Mouse (Mus musculus): ENCODE results near the gene Nuak1. TPM values are rescaled to one million over a fixed set of nuclear protein-coding genes. Genes with fewer than 3 reads are reported as not detected.

Nuak1 gene
- polyA plus RNA-seq, 1 experiment from 2014 or later, result 12.6 TPM

GRCm38 (mm10) chr10:84408965-84409660, 31.3 kb downstream of the Nuak1 start:
- no peaks in the 10 kb centered on the region for H3K27me3 ChIP-seq (replicated peaks; ENCODE audit: control insufficient read depth, insufficient read depth, low read length)
- H3K4me2 ChIP-seq (ENCODE audit: low read length), result no peak overlapping the region
- H3K9ac ChIP-seq (ENCODE audit: low read length), result no peak overlapping the region
- no peak overlapping the region for H3K27ac ChIP-seq (ENCODE audit: low read depth, low read length)
- peaks cover 27% of the 10 kb centered on the region for H3K4me1 ChIP-seq (ENCODE audit: control insufficient read depth, insufficient read depth, low read length)
- no peak overlapping the region for H3K4me3 ChIP-seq (ENCODE audit: low read depth, low read length)
- ATAC-seq, result no peak
- H3K9me3 ChIP-seq (replicated peaks; ENCODE audit: control insufficient read depth, low read length), result no peaks in the 10 kb centered on the region
- H3K36me3 ChIP-seq (ENCODE audit: control insufficient read depth, insufficient read depth, low read length), result peaks cover 5% of the 10 kb centered on the region; the same call in 1 of the 2 replicates
- 83% methylated on average over 13 of the region's 13 CpGs for WGBS
- no peak for DNase-seq (ENCODE audit: low spot score)

DNA sequence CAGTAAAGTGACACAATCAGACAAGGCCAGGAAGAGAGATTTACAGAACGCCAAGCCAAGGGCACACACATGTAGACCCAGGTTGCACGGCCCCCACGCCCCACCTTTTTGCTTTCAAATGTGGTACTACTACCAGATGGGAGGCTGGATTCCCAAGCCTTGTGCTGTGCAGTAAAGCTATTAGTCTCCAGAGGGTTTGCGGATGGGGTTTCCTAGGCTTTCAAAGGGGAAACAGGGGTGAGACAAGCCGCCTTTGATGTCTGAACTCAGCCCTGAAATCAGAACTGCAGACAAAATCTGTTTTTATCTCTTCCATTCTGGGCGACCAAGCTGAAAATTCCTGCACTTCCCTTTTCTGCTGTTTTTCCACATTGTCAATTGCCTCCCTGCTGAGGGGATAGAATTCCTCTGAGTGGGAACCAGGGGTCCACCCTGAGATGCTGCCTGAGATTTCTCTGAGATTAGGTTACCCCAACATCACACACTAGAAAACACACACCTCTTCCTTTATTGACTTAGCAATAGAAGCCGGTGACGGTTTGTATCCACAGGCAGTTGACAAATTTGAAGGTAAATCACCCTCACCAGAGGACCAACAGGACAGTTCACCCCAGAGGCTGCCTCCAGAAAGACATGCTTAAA, 35.1 kb downstream of the Nuak1 start:
- Histone ChIP-seq H3K27me3 (replicated peaks; ENCODE audit: control insufficient read depth, insufficient read depth, low read length) (no peaks in the 10 kb centered on the region), H3K9ac (ENCODE audit: low read length) (no peak overlapping the region), H3K9me3 (replicated peaks; ENCODE audit: control insufficient read depth, low read length) (no peaks in the 10 kb centered on the region), H3K27ac (ENCODE audit: low read depth, low read length) (no peak overlapping the region), H3K4me1 (ENCODE audit: control insufficient read depth, insufficient read depth, low read length) (peaks cover 19% of the 10 kb centered on the region), H3K4me3 (ENCODE audit: low read depth, low read length) (no peak overlapping the region), H3K36me3 (ENCODE audit: control insufficient read depth, insufficient read depth, low read length) (peaks cover 5% of the 10 kb centered on the region; the same call in 1 of the 2 replicates), H3K4me2 (ENCODE audit: low read length) (no peak overlapping the region)
- 49% methylated on average over 8 of the region's 8 CpGs for WGBS
- ATAC-seq, result no peak
- DNase-seq (ENCODE audit: low spot score), result no peak

DNA sequence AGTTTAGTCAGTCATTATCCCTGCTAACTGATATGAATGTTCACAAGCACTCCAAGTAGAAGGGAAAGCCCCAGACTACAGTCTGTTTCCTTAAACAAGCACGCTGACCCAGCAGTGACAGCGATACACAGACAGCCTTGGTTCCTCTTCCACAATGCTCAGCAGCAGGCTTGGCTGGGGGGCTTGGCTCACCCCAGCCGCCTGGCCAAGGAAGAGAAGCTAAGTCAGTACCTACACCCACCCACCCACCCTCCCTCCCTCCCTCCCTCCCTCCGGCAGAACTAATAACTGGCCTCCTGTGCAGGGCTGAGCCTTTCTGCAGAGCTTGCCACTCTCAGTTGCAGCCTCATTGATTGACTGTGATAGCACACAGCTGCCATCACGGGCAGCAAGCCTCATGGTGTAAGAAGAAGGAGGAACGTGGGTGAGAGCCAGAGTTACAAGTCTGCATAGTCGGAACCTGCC, 38.5 kb downstream of the Nuak1 start:
- Histone ChIP-seq H3K4me1 (ENCODE audit: control insufficient read depth, insufficient read depth, low read length) (peaks cover 18% of the 10 kb centered on the region), H3K36me3 (ENCODE audit: control insufficient read depth, insufficient read depth, low read length) (no peaks in the 10 kb centered on the region), H3K9me3 (replicated peaks; ENCODE audit: control insufficient read depth, low read length) (no peaks in the 10 kb centered on the region), H3K4me2 (ENCODE audit: low read length) (no peak overlapping the region), H3K27me3 (replicated peaks; ENCODE audit: control insufficient read depth, insufficient read depth, low read length) (no peaks in the 10 kb centered on the region), H3K4me3 (ENCODE audit: low read depth, low read length) (no peak overlapping the region), H3K27ac (ENCODE audit: low read depth, low read length) (peak overlapping the region; percentile 54; the same call in 1 of the 2 replicates), H3K9ac (ENCODE audit: low read length) (no peak overlapping the region)
- 23% methylated on average over 6 of the region's 7 CpGs for WGBS
- peak; percentile 71 for DNase-seq (ENCODE audit: low spot score)
- ATAC-seq, result peak; percentile 77

- Histone ChIP-seq H3K27me3 (replicated peaks; ENCODE audit: control insufficient read depth, insufficient read depth, low read length) (no peaks in the 10 kb centered on the region), H3K27ac (ENCODE audit: low read depth, low read length) (peak overlapping the region; percentile 54), H3K9me3 (replicated peaks; ENCODE audit: control insufficient read depth, low read length) (no peaks in the 10 kb centered on the region), H3K4me3 (ENCODE audit: low read depth, low read length) (no peak overlapping the region), H3K36me3 (ENCODE audit: control insufficient read depth, insufficient read depth, low read length) (no peaks in the 10 kb centered on the region), H3K4me1 (ENCODE audit: control insufficient read depth, insufficient read depth, low read length) (peaks cover 25% of the 10 kb centered on the region), H3K9ac (ENCODE audit: low read length) (no peak overlapping the region), H3K4me2 (ENCODE audit: low read length) (no peak overlapping the region)
- DNase-seq (ENCODE audit: low spot score) (no peak), ATAC-seq (peak; percentile 58; the same call in 1 of the 2 replicates)
- WGBS, result 4% methylated on average over 4 of the region's 4 CpGs
Measured at GRCm38 (mm10) chr10:84401189-84401588, 39.2 kb downstream of the Nuak1 start.

GRCm38 (mm10) chr10:84400037-84400681, 40.2 kb downstream of the Nuak1 start:
- peak overlapping the region; percentile 54; the same call in 1 of the 2 replicates for H3K27ac ChIP-seq (ENCODE audit: low read depth, low read length)
- H3K36me3 ChIP-seq (ENCODE audit: control insufficient read depth, insufficient read depth, low read length), result no peaks in the 10 kb centered on the region
- peaks cover 33% of the 10 kb centered on the region for H3K4me1 ChIP-seq (ENCODE audit: control insufficient read depth, insufficient read depth, low read length)
- WGBS, result 58% methylated on average over 7 of the region's 7 CpGs
- H3K4me2 ChIP-seq (ENCODE audit: low read length), result no peak overlapping the region
- peak; percentile 52 for DNase-seq (ENCODE audit: low spot score)
- no peaks in the 10 kb centered on the region for H3K9me3 ChIP-seq (replicated peaks; ENCODE audit: control insufficient read depth, low read length)
- no peaks in the 10 kb centered on the region for H3K27me3 ChIP-seq (replicated peaks; ENCODE audit: control insufficient read depth, insufficient read depth, low read length)
- no peak overlapping the region for H3K9ac ChIP-seq (ENCODE audit: low read length)
- no peak for ATAC-seq
- H3K4me3 ChIP-seq (ENCODE audit: low read depth, low read length), result no peak overlapping the region

DNA sequence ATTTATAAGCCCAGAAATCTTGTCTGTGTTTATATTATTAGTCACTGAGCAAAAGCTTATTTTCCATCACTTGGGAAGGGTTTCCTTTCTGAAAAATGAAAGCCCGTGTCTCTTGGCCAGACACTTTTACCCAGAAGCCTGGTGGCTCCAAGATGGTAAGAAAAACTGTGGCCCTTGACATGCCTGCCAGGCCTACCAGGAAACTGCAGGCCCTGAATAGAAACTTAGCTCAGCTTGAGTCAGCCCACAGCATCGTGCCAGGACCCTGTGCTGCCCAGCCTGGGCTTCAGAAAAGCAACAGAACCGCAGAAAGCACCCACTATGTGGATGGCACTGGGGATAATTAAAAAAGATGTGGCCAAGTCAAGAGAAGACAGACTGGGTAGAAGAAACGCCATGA, 43.1 kb downstream of the Nuak1 start:
- no peak for ATAC-seq
- Histone ChIP-seq H3K9ac (ENCODE audit: low read length) (no peak overlapping the region), H3K4me3 (ENCODE audit: low read depth, low read length) (no peak overlapping the region), H3K27me3 (replicated peaks; ENCODE audit: control insufficient read depth, insufficient read depth, low read length) (no peaks in the 10 kb centered on the region), H3K4me1 (ENCODE audit: control insufficient read depth, insufficient read depth, low read length) (peaks cover 41% of the 10 kb centered on the region), H3K9me3 (replicated peaks; ENCODE audit: control insufficient read depth, low read length) (no peaks in the 10 kb centered on the region), H3K4me2 (ENCODE audit: low read length) (no peak overlapping the region), H3K36me3 (ENCODE audit: control insufficient read depth, insufficient read depth, low read length) (0 out of 2 replicates have a peak, but pooled peaks cover 2% of the 10 kb centered on the region), H3K27ac (ENCODE audit: low read depth, low read length) (no peak overlapping the region)
- DNase-seq (ENCODE audit: low spot score), result no peak
- 90% methylated on average over 4 of the region's 4 CpGs for whole genome bisulfite sequencing

DNA sequence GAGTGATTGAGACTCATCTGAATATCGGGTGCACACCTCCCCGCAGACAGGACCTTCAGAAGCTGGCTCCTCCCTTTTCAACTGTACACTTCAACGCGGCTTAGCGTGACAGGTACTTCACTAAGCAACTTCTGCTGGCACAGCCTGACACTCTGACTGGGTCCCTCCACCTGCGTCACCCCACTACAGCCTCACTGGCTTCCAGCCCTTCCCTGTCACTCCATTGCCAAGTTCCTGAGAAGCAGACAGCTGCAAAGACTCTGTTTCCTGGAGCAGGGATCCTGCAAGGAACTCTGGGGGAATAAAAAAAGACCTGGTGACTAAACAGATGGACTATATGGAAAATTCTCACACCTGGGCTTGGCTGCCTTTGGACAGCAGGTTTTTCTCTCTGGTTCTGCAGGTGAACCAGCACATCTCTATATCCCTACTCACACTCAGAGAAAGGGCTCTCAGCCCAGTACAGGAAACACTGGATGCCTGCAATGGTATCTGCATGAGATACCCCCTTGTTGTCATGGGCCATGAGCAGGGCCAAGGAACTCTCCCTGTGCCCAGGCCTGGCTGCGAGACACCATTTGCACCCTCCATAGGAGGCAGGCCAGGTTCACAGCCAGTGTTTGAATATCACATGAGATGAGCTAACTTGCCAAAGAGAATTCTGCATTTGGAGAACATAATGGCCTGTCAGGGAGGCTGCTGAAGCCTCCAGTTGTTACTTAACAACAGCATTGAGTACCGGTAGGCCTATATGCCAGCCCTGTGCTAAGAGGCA, 44.3 kb downstream of the Nuak1 start:
- Histone ChIP-seq H3K9me3 (replicated peaks; ENCODE audit: control insufficient read depth, low read length) (no peaks in the 10 kb centered on the region), H3K36me3 (ENCODE audit: control insufficient read depth, insufficient read depth, low read length) (0 out of 2 replicates have a peak, but pooled peaks cover 2% of the 10 kb centered on the region), H3K27ac (ENCODE audit: low read depth, low read length) (peak overlapping the region; percentile 55; the same call in 1 of the 2 replicates), H3K4me1 (ENCODE audit: control insufficient read depth, insufficient read depth, low read length) (peaks cover 34% of the 10 kb centered on the region), H3K9ac (ENCODE audit: low read length) (no peak overlapping the region), H3K27me3 (replicated peaks; ENCODE audit: control insufficient read depth, insufficient read depth, low read length) (no peaks in the 10 kb centered on the region), H3K4me3 (ENCODE audit: low read depth, low read length) (no peak overlapping the region), H3K4me2 (ENCODE audit: low read length) (no peak overlapping the region)
- 67% methylated on average over 8 of the region's 8 CpGs for WGBS
- ATAC-seq (0 out of 2 replicates have a peak, but pooled peaks have one; percentile 30), DNase-seq (ENCODE audit: low spot score) (peak; percentile 55)

- Histone ChIP-seq H3K9me3 (replicated peaks; ENCODE audit: control insufficient read depth, low read length) (no peaks in the 10 kb centered on the region), H3K36me3 (ENCODE audit: control insufficient read depth, insufficient read depth, low read length) (peaks cover 2% of the 10 kb centered on the region; the same call in 1 of the 2 replicates), H3K4me3 (ENCODE audit: low read depth, low read length) (no peak overlapping the region), H3K27me3 (replicated peaks; ENCODE audit: control insufficient read depth, insufficient read depth, low read length) (no peaks in the 10 kb centered on the region), H3K27ac (ENCODE audit: low read depth, low read length) (no peak overlapping the region), H3K4me1 (ENCODE audit: control insufficient read depth, insufficient read depth, low read length) (peaks cover 27% of the 10 kb centered on the region), H3K4me2 (ENCODE audit: low read length) (no peak overlapping the region), H3K9ac (ENCODE audit: low read length) (no peak overlapping the region)
- DNase-seq (ENCODE audit: low spot score) (no peak), ATAC-seq (no peak)
- 71% methylated on average over 5 of the region's 5 CpGs for WGBS
Measured at GRCm38 (mm10) chr10:84395259-84395658, 45.1 kb downstream of the Nuak1 start.

Data from forebrain, embryonic 14.5 days (tissue).